Mouse (Mus musculus) embryonic facial prominence, embryonic 13.5 days (tissue): ENCODE measurements around the gene Dnajc5. TPM values are rescaled to one million over a fixed set of nuclear protein-coding genes. Genes with fewer than 3 reads are reported as not detected.
A peak's percentile ranks its signal among the peaks of the same experiment; 100 is the strongest.

Experiments
- ATAC-seq: fragments of 200-750 bp; cut with Nextera tagmentation; 2 replicates; pipeline ENCODE4 v1.8.0; 2017; ENCODE audit warnings: low read depth; ENCODE audit not compliant: insufficient number of reproducible peaks, insufficient read depth, low FRiP score, low TSS enrichment
- H3K27ac ChIP-seq: fragments of 300-500 bp; sonication (generic); 2 replicates; pipeline ENCODE4 v1.5.1; 2015; ENCODE audit warnings: moderate library complexity, mild to moderate bottlenecking, inconsistent platforms
- H3K27me3 ChIP-seq: fragments of 300-500 bp; sonication (generic); 2 replicates; pipeline ENCODE4 v1.6.1; 2015; ENCODE audit warnings: mild to moderate bottlenecking, inconsistent platforms
- H3K36me3 ChIP-seq: fragments of 300-500 bp; sonication (generic); 2 replicates; pipeline ENCODE4 v1.6.1; 2015; ENCODE audit warnings: mild to moderate bottlenecking, inconsistent platforms
- H3K4me1 ChIP-seq: fragments of 300-500 bp; sonication (generic); 2 replicates; pipeline ENCODE4 v1.6.1; 2015; ENCODE audit warnings: inconsistent platforms
- H3K4me2 ChIP-seq: fragments of 300-500 bp; sonication (generic); 2 replicates; pipeline ENCODE4 v1.6.1; 2015; ENCODE audit warnings: moderate library complexity, mild to moderate bottlenecking, inconsistent platforms
- H3K4me3 ChIP-seq: fragments of 300-500 bp; sonication (generic); 2 replicates; pipeline ENCODE4 v1.5.1; 2015; ENCODE audit warnings: mild to moderate bottlenecking, inconsistent platforms
- H3K9ac ChIP-seq: fragments of 300-500 bp; sonication (generic); 2 replicates; pipeline ENCODE4 v1.6.1; 2015; ENCODE audit warnings: mild to moderate bottlenecking, inconsistent platforms
- H3K9me3 ChIP-seq: fragments of 300-500 bp; sonication (generic); 2 replicates; pipeline ENCODE4 v1.6.1; 2016; ENCODE audit warnings: inconsistent platforms
- WGBS: fragments of 180-500 bp; shearing (Covaris S2); methylation state at CpG from one replicate; pipeline ENCODE4 v1.1.7; 2015; ENCODE audit warnings: mixed read lengths; 5-methylcytosine and 5-hydroxymethylcytosine counted together
- polyA plus RNA-seq: library from polyadenylated mRNA; unstranded; fragments of >200 nt; fragmentation: Nextera tagmentation; extraction: Ambion mirVana; gene quantifications from 2 replicates; pipeline ENCODE4 v1.2.1, GENCODE M21; 2015

Gene Dnajc5
- polyA plus RNA-seq, 1 experiment from 2014 or later, result 97.2 TPM

- peak overlapping the region; percentile 96 for H3K4me3 ChIP-seq
- peaks cover 29% of the 10 kb centered on the region for H3K4me1 ChIP-seq
- peak overlapping the region; percentile 95 for H3K9ac ChIP-seq
- peak overlapping the region; percentile 68 for H3K4me2 ChIP-seq
- no peaks in the 10 kb centered on the region for H3K9me3 ChIP-seq
- no peak for ATAC-seq
- no peaks in the 10 kb centered on the region for H3K27me3 ChIP-seq
- no peak overlapping the region for H3K27ac ChIP-seq
- peaks cover 18% of the 10 kb centered on the region for H3K36me3 ChIP-seq
- WGBS, result 53% methylated on average over 10 of the region's 10 CpGs
Measured at GRCm38 (mm10) chr2:181521491-181521890, 1.2 kb downstream of the Dnajc5 start.

GRCm38 (mm10) chr2:181522811-181523210 is 2.5 kb downstream of the Dnajc5 start:
- ATAC-seq, result no peak
- Histone ChIP-seq H3K4me3 (peak overlapping the region; percentile 96; the same call in 1 of the 2 replicates), H3K36me3 (peaks cover 9% of the 10 kb centered on the region), H3K9me3 (no peaks in the 10 kb centered on the region), H3K9ac (no peak overlapping the region), H3K4me1 (peaks cover 29% of the 10 kb centered on the region), H3K27ac (no peak overlapping the region), H3K4me2 (no peak overlapping the region), H3K27me3 (no peaks in the 10 kb centered on the region)
- 71% methylated on average over 5 of the region's 5 CpGs for WGBS

GRCm38 (mm10) chr2:181525526-181525925 is 5.2 kb downstream of the Dnajc5 start:
- ATAC-seq, result no peak
- no peak overlapping the region for H3K4me3 ChIP-seq
- no peak overlapping the region for H3K4me2 ChIP-seq
- H3K27ac ChIP-seq, result no peak overlapping the region
- H3K9ac ChIP-seq, result no peak overlapping the region
- H3K9me3 ChIP-seq, result peaks cover 2% of the 10 kb centered on the region
- peaks cover 19% of the 10 kb centered on the region for H3K4me1 ChIP-seq
- no peaks in the 10 kb centered on the region for H3K27me3 ChIP-seq
- H3K36me3 ChIP-seq, result peaks cover 25% of the 10 kb centered on the region
- 86% methylated on average over 5 of the region's 5 CpGs for WGBS

- ATAC-seq, result no peak
- H3K9me3 ChIP-seq, result peaks cover 8% of the 10 kb centered on the region
- WGBS, result 92% methylated on average over 1 of the region's 1 CpGs
- no peaks in the 10 kb centered on the region for H3K27me3 ChIP-seq
- H3K4me1 ChIP-seq, result no peaks in the 10 kb centered on the region
- peaks cover 46% of the 10 kb centered on the region for H3K36me3 ChIP-seq
- H3K4me2 ChIP-seq, result no peak overlapping the region
- H3K4me3 ChIP-seq, result no peak overlapping the region
- H3K9ac ChIP-seq, result no peak overlapping the region
- no peak overlapping the region for H3K27ac ChIP-seq
Measured at GRCm38 (mm10) chr2:181529076-181529475, 8.8 kb downstream of the Dnajc5 start.

GRCm38 (mm10) chr2:181532589-181532988 is 12.3 kb downstream of the Dnajc5 start:
- Histone ChIP-seq H3K9me3 (peaks cover 8% of the 10 kb centered on the region), H3K4me3 (no peak overlapping the region), H3K9ac (no peak overlapping the region), H3K27me3 (no peaks in the 10 kb centered on the region), H3K4me1 (peaks cover 2% of the 10 kb centered on the region; the same call in 1 of the 2 replicates), H3K36me3 (peaks cover 47% of the 10 kb centered on the region), H3K27ac (no peak overlapping the region), H3K4me2 (no peak overlapping the region)
- 99% methylated on average over 3 of the region's 3 CpGs for WGBS
- no peak for ATAC-seq

- ATAC-seq, result no peak
- H3K9ac ChIP-seq, result no peak overlapping the region
- WGBS, result 93% methylated on average over 2 of the region's 2 CpGs
Measured at GRCm38 (mm10) chr2:181536410-181536809, 16.1 kb downstream of the Dnajc5 start.

GRCm38 (mm10) chr2:181537444-181538047 is 17.3 kb downstream of the Dnajc5 start:
- no peak overlapping the region for H3K9ac ChIP-seq
- WGBS, result 87% methylated on average over 2 of the region's 2 CpGs
- no peak overlapping the region for H3K4me2 ChIP-seq
- no peaks in the 10 kb centered on the region for H3K9me3 ChIP-seq
- no peaks in the 10 kb centered on the region for H3K27me3 ChIP-seq
- no peak overlapping the region for H3K4me3 ChIP-seq
- H3K27ac ChIP-seq, result no peak overlapping the region
- ATAC-seq, result peak; percentile 72; the same call in 1 of the 2 replicates
- H3K36me3 ChIP-seq, result peaks cover 7% of the 10 kb centered on the region; the same call in 1 of the 2 replicates
- H3K4me1 ChIP-seq, result peaks cover 5% of the 10 kb centered on the region; the same call in 1 of the 2 replicates

More at GRCm38 (mm10) chr2:181536410-181536809, 16.1 kb downstream of the Dnajc5 start:
- H3K36me3 ChIP-seq, result peaks cover 18% of the 10 kb centered on the region
- H3K27ac ChIP-seq, result no peak overlapping the region
- no peak overlapping the region for H3K4me2 ChIP-seq
- no peaks in the 10 kb centered on the region for H3K9me3 ChIP-seq
- no peak overlapping the region for H3K4me3 ChIP-seq
- peaks cover 5% of the 10 kb centered on the region; the same call in 1 of the 2 replicates for H3K4me1 ChIP-seq
- H3K27me3 ChIP-seq, result no peaks in the 10 kb centered on the region

- Histone ChIP-seq H3K9ac (no peak overlapping the region), H3K4me1 (peaks cover 5% of the 10 kb centered on the region; the same call in 1 of the 2 replicates), H3K9me3 (no peaks in the 10 kb centered on the region), H3K27me3 (no peaks in the 10 kb centered on the region), H3K27ac (no peak overlapping the region), H3K4me2 (no peak overlapping the region), H3K36me3 (peaks cover 17% of the 10 kb centered on the region), H3K4me3 (no peak overlapping the region)
- 91% methylated on average over 6 of the region's 6 CpGs for WGBS
- no peak for ATAC-seq
Measured at GRCm38 (mm10) chr2:181541761-181542380, 21.6 kb downstream of the Dnajc5 start.

GRCm38 (mm10) chr2:181546142-181546541 is 25.9 kb downstream of the Dnajc5 start:
- 96% methylated on average over 7 of the region's 7 CpGs for WGBS
- Histone ChIP-seq H3K27me3 (no peaks in the 10 kb centered on the region), H3K36me3 (peaks cover 53% of the 10 kb centered on the region), H3K4me2 (no peak overlapping the region), H3K27ac (no peak overlapping the region), H3K4me3 (no peak overlapping the region), H3K4me1 (no peaks in the 10 kb centered on the region), H3K9ac (no peak overlapping the region), H3K9me3 (no peaks in the 10 kb centered on the region)
- no peak for ATAC-seq

- 71% methylated on average over 1 of the region's 1 CpGs for WGBS
- ATAC-seq, result no peak
- Histone ChIP-seq H3K9me3 (no peaks in the 10 kb centered on the region), H3K27ac (no peak overlapping the region), H3K9ac (no peak overlapping the region), H3K4me3 (no peak overlapping the region), H3K4me2 (no peak overlapping the region), H3K36me3 (peaks cover 73% of the 10 kb centered on the region), H3K4me1 (no peaks in the 10 kb centered on the region), H3K27me3 (no peaks in the 10 kb centered on the region)
Measured at GRCm38 (mm10) chr2:181548227-181548626, 27.9 kb downstream of the Dnajc5 start.

- no peak overlapping the region for H3K9ac ChIP-seq
- H3K27ac ChIP-seq, result no peak overlapping the region
- H3K36me3 ChIP-seq, result peaks cover 77% of the 10 kb centered on the region
- no peak for ATAC-seq
- H3K27me3 ChIP-seq, result no peaks in the 10 kb centered on the region
- H3K9me3 ChIP-seq, result no peaks in the 10 kb centered on the region
- 84% methylated on average over 5 of the region's 5 CpGs for WGBS
- H3K4me2 ChIP-seq, result no peak overlapping the region
- H3K4me3 ChIP-seq, result no peak overlapping the region
- H3K4me1 ChIP-seq, result no peaks in the 10 kb centered on the region
Measured at GRCm38 (mm10) chr2:181548682-181549081, 28.4 kb downstream of the Dnajc5 start.

- no peak overlapping the region for H3K4me2 ChIP-seq
- no peaks in the 10 kb centered on the region for H3K27me3 ChIP-seq
- no peaks in the 10 kb centered on the region for H3K4me1 ChIP-seq
- no peak for ATAC-seq
- no peak overlapping the region for H3K4me3 ChIP-seq
- H3K36me3 ChIP-seq, result peaks cover 86% of the 10 kb centered on the region
- no peak overlapping the region for H3K9ac ChIP-seq
- 95% methylated on average over 2 of the region's 2 CpGs for WGBS
- H3K27ac ChIP-seq, result no peak overlapping the region
- H3K9me3 ChIP-seq, result no peaks in the 10 kb centered on the region
Measured at GRCm38 (mm10) chr2:181550233-181550632, 29.9 kb downstream of the Dnajc5 start.
